Mouse (Mus musculus) spleen, adult 2 months (tissue): Measurements from ENCODE around the gene Snrnp70. TPM values are rescaled to one million over a fixed set of nuclear protein-coding genes. Genes with fewer than 3 reads are reported as not detected.

Experiments used
- DNase-seq, 2 experiments: peaks; one replicate each; pipeline versions ENCODE4 v3.0.0 to v3.0.0-alpha.2; 2012 to 2021; ENCODE audit warnings: low spot score in 2 of 2, low read depth in 1 of 2
- H3K27ac ChIP-seq: fragments of 200-500 bp; 2 replicates; pipeline ENCODE4 v1.5.1; 2012; ENCODE audit warnings: low read length, inconsistent platforms; ENCODE audit not compliant: insufficient read depth
- H3K27me3 ChIP-seq: fragments of 200-500 bp; 2 replicates; pipeline ENCODE4 v1.6.1; 2012; ENCODE audit warnings: mild to moderate bottlenecking, moderate library complexity, low read length, inconsistent platforms; ENCODE audit not compliant: control insufficient read depth, insufficient read depth
- H3K36me3 ChIP-seq: fragments of 200-500 bp; 2 replicates; pipeline ENCODE4 v1.6.1; 2012; ENCODE audit warnings: mild to moderate bottlenecking, low read length, inconsistent platforms; ENCODE audit not compliant: control insufficient read depth, insufficient read depth
- H3K4me1 ChIP-seq: fragments of 200-500 bp; 2 replicates; pipeline ENCODE4 v1.6.1; 2011; ENCODE audit warnings: inconsistent platforms; ENCODE audit not compliant: control insufficient read depth, insufficient read depth, insufficient read length
- H3K4me3 ChIP-seq: fragments of 200-500 bp; 2 replicates; pipeline ENCODE4 v1.5.1; 2011; ENCODE audit warnings: mild to moderate bottlenecking, inconsistent platforms; ENCODE audit not compliant: insufficient read depth, insufficient read length; ENCODE audit errors: extremely low read depth
- CTCF ChIP-seq: fragments of 200-500 bp; IDR thresholded peaks from 2 replicates; pipeline ENCODE4 v1.5.1; 2011; ENCODE audit warnings: mild to moderate bottlenecking, inconsistent platforms; ENCODE audit not compliant: insufficient read depth, insufficient read length, insufficient replicate concordance; ENCODE audit errors: extremely low read depth
- POLR2A ChIP-seq: fragments of 200-500 bp; IDR thresholded peaks from 2 replicates; pipeline ENCODE4 v1.6.1; 2011; ENCODE audit warnings: low read depth, low read length, inconsistent platforms
- WGBS: fragments of 180-500 bp; shearing (Covaris S2); methylation state at CpG from one replicate; pipeline ENCODE4 v1.1.7; 2018; 5-methylcytosine and 5-hydroxymethylcytosine counted together
- polyA plus RNA-seq: library from polyadenylated mRNA; depleted of rRNA; stranded (reverse); fragments of >200 nt; gene quantifications from 2 replicates; pipeline ENCODE4 v1.2.3, GENCODE M21; 2012

Gene Snrnp70
- polyA plus RNA-seq, 1 experiment = 273 TPM

DNA sequence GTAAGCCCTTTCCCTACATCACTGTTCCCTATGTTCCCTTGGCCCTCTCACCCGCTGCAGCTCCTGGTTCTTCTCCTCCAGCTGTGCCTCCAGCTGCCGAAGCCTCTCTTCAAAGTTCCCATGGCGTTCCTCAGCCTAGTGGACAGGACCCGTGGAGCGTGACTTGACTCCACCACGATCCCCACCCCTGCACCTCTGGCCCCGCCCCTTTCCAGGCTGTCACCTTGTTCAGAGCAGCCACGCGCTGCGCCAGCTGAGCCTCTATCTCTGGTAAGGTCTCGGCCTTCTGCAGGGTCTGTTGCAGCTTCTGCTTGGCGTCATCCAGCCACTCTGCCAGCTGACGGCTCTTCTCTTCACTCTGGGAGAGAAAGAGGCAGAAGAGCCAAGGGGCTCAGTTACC, 39.5 kb downstream of the Snrnp70 start:
- 57% methylated on average over 13 of the region's 13 CpGs for WGBS
- Histone ChIP-seq H3K27ac (no peak overlapping the region), H3K4me3 (no peak overlapping the region), H3K4me1 (no peaks in the 10 kb centered on the region; the same call in 1 of the 2 replicates), H3K36me3 (no peaks in the 10 kb centered on the region), H3K27me3 (peaks cover 1% of the 10 kb centered on the region; the same call in 1 of the 2 replicates)
- TF ChIP-seq CTCF (no peak), POLR2A (no peak)
- DNase-seq = no peak

DNA sequence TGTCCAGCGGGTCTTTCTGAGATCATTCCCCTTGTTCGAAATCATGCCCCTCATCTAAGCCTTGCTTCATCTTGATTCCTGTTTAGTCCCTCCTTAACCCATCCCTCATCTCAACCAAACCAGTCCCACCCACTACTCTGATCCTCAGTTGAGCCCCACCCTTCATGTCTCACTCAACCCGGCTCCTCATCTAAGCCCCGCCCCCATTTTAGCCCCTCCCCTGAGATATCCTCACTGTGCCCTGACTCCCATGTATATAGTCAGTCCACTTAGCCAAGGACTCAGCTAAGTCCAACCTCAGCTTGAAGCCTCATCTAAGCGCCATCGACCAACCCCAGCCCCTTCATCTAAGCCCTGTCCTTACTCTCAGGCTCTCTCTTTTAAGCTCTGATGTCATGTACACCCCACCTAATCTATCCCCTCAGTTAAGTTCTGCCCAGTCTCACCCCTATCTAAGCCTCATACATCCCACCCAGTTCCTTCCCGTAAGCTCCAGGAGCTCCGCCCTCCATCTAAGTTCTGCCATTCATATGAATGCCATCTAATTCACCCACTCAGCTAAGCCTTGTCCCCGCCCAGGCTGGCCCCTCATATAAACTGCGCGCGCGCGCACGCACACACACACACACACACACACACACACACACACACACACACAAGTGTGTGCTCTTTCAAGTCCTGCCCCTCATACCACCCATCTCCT, 40.1 kb downstream of the Snrnp70 start:
- Histone ChIP-seq H3K27ac (no peak overlapping the region), H3K36me3 (no peaks in the 10 kb centered on the region), H3K4me1 (no peaks in the 10 kb centered on the region), H3K4me3 (no peak overlapping the region), H3K27me3 (peaks cover 1% of the 10 kb centered on the region; the same call in 1 of the 2 replicates)
- DNase-seq = no peak
- 71% methylated on average over 15 of the region's 15 CpGs for WGBS
- no peak for TF ChIP-seq POLR2A
- no peak for TF ChIP-seq CTCF

DNA sequence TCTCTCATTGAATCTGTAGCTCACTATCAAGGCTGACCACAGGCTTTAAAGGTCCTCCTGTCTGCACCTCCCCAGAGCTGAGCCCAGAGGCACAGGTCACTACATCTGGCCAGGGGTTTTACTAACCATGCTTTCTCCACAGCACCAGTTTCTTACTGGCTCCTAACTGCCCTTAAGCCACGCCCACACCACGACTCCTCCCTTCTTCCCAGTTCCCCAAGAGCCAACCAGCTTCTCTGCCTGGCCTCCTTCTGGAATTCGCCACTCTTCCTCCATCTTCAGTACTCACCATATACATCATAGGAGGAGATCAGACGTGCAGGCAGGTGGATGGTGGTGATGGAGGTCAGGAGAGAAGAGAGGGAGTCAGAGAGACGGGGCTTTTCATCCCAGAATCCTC, 42.5 kb downstream of the Snrnp70 start:
- DNase-seq = no peak
- Histone ChIP-seq H3K27ac (no peak overlapping the region), H3K27me3 (0 out of 2 replicates have a peak, but pooled peaks cover 1% of the 10 kb centered on the region), H3K4me3 (no peak overlapping the region), H3K36me3 (no peaks in the 10 kb centered on the region), H3K4me1 (no peaks in the 10 kb centered on the region)
- 55% methylated on average over 5 of the region's 5 CpGs for WGBS
- no peak for TF ChIP-seq POLR2A
- no peak for TF ChIP-seq CTCF

DNA sequence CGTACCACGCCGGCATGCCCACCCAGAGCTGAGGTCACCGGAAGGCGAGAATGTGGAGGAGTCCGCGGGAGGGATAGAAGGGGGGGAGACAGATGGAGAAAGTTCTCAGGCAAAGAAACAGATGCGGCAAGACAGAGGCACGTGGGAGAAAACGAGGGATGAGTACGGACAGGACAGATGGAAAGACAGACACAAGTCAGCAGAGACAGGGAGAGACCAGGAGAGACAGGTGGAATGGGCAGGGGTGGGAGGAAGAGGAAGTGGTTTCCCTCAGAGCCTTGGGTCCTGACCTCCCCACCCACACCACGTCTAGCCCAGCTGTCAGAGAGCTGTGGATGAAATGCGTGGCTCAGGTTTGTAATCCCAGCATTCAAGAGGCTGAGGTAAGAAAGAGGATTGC, 48.6 kb downstream of the Snrnp70 start:
- peaks cover 3% of the 10 kb centered on the region; the same call in 1 of the 2 replicates for H3K4me1 ChIP-seq
- no peak for TF ChIP-seq CTCF
- TF ChIP-seq POLR2A = no peak
- DNase-seq = no peak
- H3K27me3 ChIP-seq = no peaks in the 10 kb centered on the region
- no peak overlapping the region for H3K27ac ChIP-seq
- H3K36me3 ChIP-seq = no peaks in the 10 kb centered on the region
- no peak overlapping the region for H3K4me3 ChIP-seq
- 69% methylated on average over 13 of the region's 13 CpGs for WGBS

DNA sequence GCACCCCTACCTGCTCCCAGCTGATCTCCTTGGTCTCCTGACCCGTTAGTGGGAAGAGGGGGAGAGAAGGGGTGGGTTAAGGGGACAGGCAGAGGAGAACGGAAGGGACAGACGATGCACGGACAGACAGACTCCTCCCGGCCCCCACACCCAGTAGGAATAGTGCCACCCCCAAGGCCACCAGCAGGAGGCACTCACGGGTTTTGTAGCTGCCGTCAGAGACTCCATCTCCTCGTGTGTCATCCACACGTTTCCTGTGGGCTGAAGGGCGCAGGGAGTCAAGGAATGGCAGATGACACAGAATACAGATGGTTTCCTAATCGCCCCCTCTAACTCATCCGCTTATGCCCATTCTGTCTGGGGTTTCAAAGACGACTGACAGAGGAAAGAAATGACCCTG, 52.0 kb downstream of the Snrnp70 start:
- no peak overlapping the region for H3K4me3 ChIP-seq

DNA sequence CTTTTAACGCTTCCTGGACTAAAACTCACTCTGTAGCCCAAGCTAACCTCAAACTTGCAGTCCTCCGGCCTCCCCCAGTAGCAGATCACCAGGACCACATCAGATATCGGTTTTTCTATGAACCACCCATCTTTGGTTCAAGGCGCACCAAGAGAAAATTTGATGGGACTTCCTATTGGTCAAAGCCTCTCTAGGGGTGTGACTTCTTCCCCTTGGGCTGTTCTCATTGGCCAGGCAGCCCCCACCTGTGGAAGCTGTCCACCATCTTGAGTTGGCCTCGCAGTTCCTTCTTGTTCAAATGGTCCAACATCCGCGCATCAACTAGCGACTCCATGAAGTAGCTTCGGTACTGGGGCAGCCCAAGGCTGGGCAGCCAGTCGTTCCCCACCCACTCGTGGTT, 53.5 kb downstream of the Snrnp70 start:
- Histone ChIP-seq H3K4me1 (peaks cover 22% of the 10 kb centered on the region), H3K27me3 (peaks cover 15% of the 10 kb centered on the region)
- TF ChIP-seq CTCF = no peak
- no peak for TF ChIP-seq POLR2A

More for the DNA sequence above, 52.0 kb downstream of the Snrnp70 start:
- no peak for DNase-seq
- peaks cover 13% of the 10 kb centered on the region for H3K27me3 ChIP-seq
- 41% methylated on average over 13 of the region's 13 CpGs for WGBS
- TF ChIP-seq CTCF = no peak
- H3K27ac ChIP-seq = no peak overlapping the region
- peaks cover 16% of the 10 kb centered on the region for H3K4me1 ChIP-seq
- H3K36me3 ChIP-seq = no peaks in the 10 kb centered on the region

GRCm38 (mm10) chr7:45341303-45341702, 54.2 kb downstream of the Snrnp70 start:
- Histone ChIP-seq H3K36me3 (no peaks in the 10 kb centered on the region), H3K4me3 (no peak overlapping the region), H3K4me1 (peaks cover 19% of the 10 kb centered on the region; the same call in 1 of the 2 replicates), H3K27ac (no peak overlapping the region), H3K27me3 (peaks cover 15% of the 10 kb centered on the region)
- TF ChIP-seq POLR2A = no peak
- TF ChIP-seq CTCF = peak; percentile 25; the same call in 1 of the 2 replicates
- 6% methylated on average over 8 of the region's 8 CpGs for whole genome bisulfite sequencing
- peak; percentile 62 to 69 for DNase-seq

More for the DNA sequence above, 53.5 kb downstream of the Snrnp70 start:
- 89% methylated on average over 11 of the region's 11 CpGs for WGBS
- Histone ChIP-seq H3K36me3 (no peaks in the 10 kb centered on the region), H3K4me3 (no peak overlapping the region), H3K27ac (no peak overlapping the region)
- DNase-seq = no peak
